Mouse (Mus musculus) embryonic facial prominence, embryonic 11.5 days (tissue): Measurements from ENCODE around the gene Nrm. TPM values are rescaled to one million over a fixed set of nuclear protein-coding genes. Genes with fewer than 3 reads are reported as not detected.

Experiments used
- ATAC-seq: fragments of 200-750 bp; cut with Nextera tagmentation; replicated peaks from 2 replicates; pipeline ENCODE4 v1.8.0; 2017; ENCODE audit warnings: low read depth; ENCODE audit not compliant: insufficient number of reproducible peaks, low FRiP score, low TSS enrichment
- DNase-seq: peaks from one replicate; pipeline ENCODE4 v3.0.0-alpha.2; 2015; ENCODE audit warnings: low spot score
- H3K27ac ChIP-seq: fragments of 300-500 bp; sonication (generic); replicated peaks from 2 replicates; pipeline ENCODE4 v1.5.1; 2014; ENCODE audit warnings: mild to moderate bottlenecking, low read depth, low read length, control low read depth
- H3K27me3 ChIP-seq: fragments of 300-500 bp; sonication (generic); 2 replicates; pipeline ENCODE4 v1.6.1; 2014; ENCODE audit warnings: mild to moderate bottlenecking, low read length, moderate library complexity, mixed read lengths; ENCODE audit not compliant: control insufficient read depth, insufficient read depth
- H3K36me3 ChIP-seq: fragments of 300-500 bp; sonication (generic); replicated peaks from 2 replicates; pipeline ENCODE4 v1.6.1; 2014; ENCODE audit warnings: low read depth, mild to moderate bottlenecking, low read length, moderate library complexity, mixed read lengths; ENCODE audit not compliant: control insufficient read depth, insufficient read depth
- H3K4me1 ChIP-seq: fragments of 300-500 bp; sonication (generic); 2 replicates; pipeline ENCODE4 v1.6.1; 2014; ENCODE audit warnings: low read length, mixed read lengths; ENCODE audit not compliant: control insufficient read depth, insufficient read depth
- H3K4me2 ChIP-seq: fragments of 300-500 bp; sonication (generic); 2 replicates; pipeline ENCODE4 v1.6.1; 2014; ENCODE audit warnings: low read depth, mild to moderate bottlenecking, control low read depth, low read length, moderate library complexity
- H3K4me3 ChIP-seq: fragments of 300-500 bp; sonication (generic); 2 replicates; pipeline ENCODE4 v1.5.1; 2014; ENCODE audit warnings: low read depth, low read length, control low read depth
- H3K9ac ChIP-seq: fragments of 300-500 bp; sonication (generic); replicated peaks from 2 replicates; pipeline ENCODE4 v1.6.1; 2014; ENCODE audit warnings: mild to moderate bottlenecking, control low read depth, low read length
- H3K9me3 ChIP-seq: fragments of 300-500 bp; sonication (generic); replicated peaks from 2 replicates; pipeline ENCODE4 v1.6.1; 2016; ENCODE audit warnings: mild to moderate bottlenecking, low read length, inconsistent platforms, mixed read lengths; ENCODE audit not compliant: control insufficient read depth
- whole genome bisulfite sequencing: fragments of 180-500 bp; shearing (Covaris S2); extraction: QIAGEN DNeasy Blood & Tissue Kit; methylation state at CpG from one replicate; pipeline ENCODE4 v1.1.7; 2014; 5-methylcytosine and 5-hydroxymethylcytosine counted together
- polyA plus RNA-seq: library from polyadenylated mRNA; unstranded; fragments of >200 nt; fragmentation: Nextera tagmentation; extraction: Ambion mirVana; gene quantifications from 2 replicates; pipeline ENCODE4 v1.2.1, GENCODE M21; 2014

Nrm gene
- polyA plus RNA-seq, 1 experiment from 2014 or later = 48.8 TPM

- Histone ChIP-seq H3K27me3 (no peaks in the 10 kb centered on the region), H3K4me3 (peak overlapping the region; percentile 59), H3K9me3 (no peaks in the 10 kb centered on the region), H3K27ac (peak overlapping the region; percentile 35; the same call in 1 of the 2 replicates), H3K9ac (peak overlapping the region; percentile 78), H3K36me3 (no peaks in the 10 kb centered on the region; the same call in 1 of the 2 replicates), H3K4me2 (peak overlapping the region; percentile 57), H3K4me1 (no peaks in the 10 kb centered on the region)
- ATAC-seq = no peak
- 20% methylated on average over 11 of the region's 11 CpGs for WGBS
- DNase-seq = peak; percentile 37
Observed at GRCm38 (mm10) chr17:35842006-35842405, 19.1 kb upstream of the Nrm start.

GRCm38 (mm10) chr17:35843514-35843913, 17.6 kb upstream of the Nrm start:
- DNase-seq (no peak), ATAC-seq (no peak)
- Histone ChIP-seq H3K4me1 (no peaks in the 10 kb centered on the region), H3K27me3 (no peaks in the 10 kb centered on the region), H3K27ac (no peak overlapping the region), H3K4me3 (no peak overlapping the region), H3K9me3 (no peaks in the 10 kb centered on the region), H3K36me3 (no peaks in the 10 kb centered on the region; the same call in 1 of the 2 replicates), H3K9ac (no peak overlapping the region), H3K4me2 (no peak overlapping the region)
- WGBS = 94% methylated on average over 3 of the region's 3 CpGs

GRCm38 (mm10) chr17:35848112-35848511, 13.0 kb upstream of the Nrm start:
- Histone ChIP-seq H3K4me2 (no peak overlapping the region), H3K27me3 (no peaks in the 10 kb centered on the region), H3K4me1 (no peaks in the 10 kb centered on the region), H3K4me3 (no peak overlapping the region), H3K27ac (no peak overlapping the region), H3K9me3 (no peaks in the 10 kb centered on the region), H3K36me3 (peaks cover 8% of the 10 kb centered on the region), H3K9ac (no peak overlapping the region)
- DNase-seq (no peak), ATAC-seq (no peak)
- 81% methylated on average over 1 of the region's 1 CpGs for WGBS

GRCm38 (mm10) chr17:35850974-35851373, 10.1 kb upstream of the Nrm start:
- peaks cover 8% of the 10 kb centered on the region for H3K36me3 ChIP-seq
- no peaks in the 10 kb centered on the region for H3K9me3 ChIP-seq
- H3K27me3 ChIP-seq = no peaks in the 10 kb centered on the region
- ATAC-seq (no peak), DNase-seq (no peak)
- H3K27ac ChIP-seq = no peak overlapping the region
- H3K9ac ChIP-seq = no peak overlapping the region
- 95% methylated on average over 3 of the region's 3 CpGs for WGBS
- no peak overlapping the region for H3K4me2 ChIP-seq
- H3K4me1 ChIP-seq = no peaks in the 10 kb centered on the region
- no peak overlapping the region for H3K4me3 ChIP-seq

GRCm38 (mm10) chr17:35859371-35859770, 1.7 kb upstream of the Nrm start:
- 83% methylated on average over 1 of the region's 1 CpGs for WGBS
- ATAC-seq = no peak

GRCm38 (mm10) chr17:35859835-35860234, 1.3 kb upstream of the Nrm start:
- Histone ChIP-seq H3K4me2 (no peak overlapping the region), H3K9ac (no peak overlapping the region), H3K9me3 (no peaks in the 10 kb centered on the region), H3K4me3 (no peak overlapping the region), H3K36me3 (peaks cover 2% of the 10 kb centered on the region), H3K4me1 (no peaks in the 10 kb centered on the region; the same call in 1 of the 2 replicates), H3K27ac (no peak overlapping the region), H3K27me3 (no peaks in the 10 kb centered on the region)
- DNase-seq = no peak
- 68% methylated on average over 2 of the region's 2 CpGs for WGBS
- no peak for ATAC-seq

More at GRCm38 (mm10) chr17:35859371-35859770, 1.7 kb upstream of the Nrm start:
- H3K9me3 ChIP-seq = no peaks in the 10 kb centered on the region
- no peak overlapping the region for H3K27ac ChIP-seq
- no peak overlapping the region for H3K4me2 ChIP-seq
- DNase-seq = no peak
- H3K9ac ChIP-seq = no peak overlapping the region
- no peak overlapping the region for H3K4me3 ChIP-seq
- no peaks in the 10 kb centered on the region for H3K27me3 ChIP-seq
- peaks cover 2% of the 10 kb centered on the region for H3K36me3 ChIP-seq
- H3K4me1 ChIP-seq = no peaks in the 10 kb centered on the region; the same call in 1 of the 2 replicates

GRCm38 (mm10) chr17:35860831-35861197, 304 bp upstream of the Nrm start:
- Histone ChIP-seq H3K9ac (peak overlapping the region; percentile 88), H3K4me2 (peak overlapping the region; percentile 58), H3K27me3 (no peaks in the 10 kb centered on the region), H3K4me1 (no peaks in the 10 kb centered on the region; the same call in 1 of the 2 replicates), H3K36me3 (peaks cover 2% of the 10 kb centered on the region), H3K4me3 (peak overlapping the region; percentile 65), H3K27ac (0 out of 2 replicates have a peak overlapping the region, but pooled peaks have one; percentile 88), H3K9me3 (no peaks in the 10 kb centered on the region)
- ATAC-seq (no peak), DNase-seq (no peak)
- 7% methylated on average over 12 of the region's 12 CpGs for WGBS

GRCm38 (mm10) chr17:35864832-35865353, 3.8 kb downstream of the Nrm start:
- H3K4me3 ChIP-seq = peak overlapping the region; percentile 73
- H3K9ac ChIP-seq = peak overlapping the region; percentile 86
- H3K27ac ChIP-seq = peak overlapping the region; percentile 95
- H3K9me3 ChIP-seq = no peaks in the 10 kb centered on the region
- H3K4me2 ChIP-seq = peak overlapping the region; percentile 93
- no peaks in the 10 kb centered on the region for H3K27me3 ChIP-seq
- DNase-seq (no peak), ATAC-seq (no peak)
- no peaks in the 10 kb centered on the region; the same call in 1 of the 2 replicates for H3K36me3 ChIP-seq
- peaks cover 5% of the 10 kb centered on the region for H3K4me1 ChIP-seq
- WGBS = 18% methylated on average over 10 of the region's 10 CpGs
